Mouse (Mus musculus) spleen, adult 18-20 months (tissue): ENCODE data around the gene Pmch.

Source experiments
- DNase-seq, 2 experiments: peaks; one replicate each; pipeline ENCODE4 v3.0.0; 2022; ENCODE audit warnings: mixed read lengths in 2 of 2

Gene Pmch

GRCm38 (mm10) chr10:88090772-88091171, at the start of gene Pmch:
Gene Pmch (plus strand): TSS chr10:88091072.
- DNase-seq, result no peak

GRCm38 (mm10) chr10:88044297-88044696, 46.6 kb upstream of the Pmch start:
- DNase-seq, result no peak

DNA sequence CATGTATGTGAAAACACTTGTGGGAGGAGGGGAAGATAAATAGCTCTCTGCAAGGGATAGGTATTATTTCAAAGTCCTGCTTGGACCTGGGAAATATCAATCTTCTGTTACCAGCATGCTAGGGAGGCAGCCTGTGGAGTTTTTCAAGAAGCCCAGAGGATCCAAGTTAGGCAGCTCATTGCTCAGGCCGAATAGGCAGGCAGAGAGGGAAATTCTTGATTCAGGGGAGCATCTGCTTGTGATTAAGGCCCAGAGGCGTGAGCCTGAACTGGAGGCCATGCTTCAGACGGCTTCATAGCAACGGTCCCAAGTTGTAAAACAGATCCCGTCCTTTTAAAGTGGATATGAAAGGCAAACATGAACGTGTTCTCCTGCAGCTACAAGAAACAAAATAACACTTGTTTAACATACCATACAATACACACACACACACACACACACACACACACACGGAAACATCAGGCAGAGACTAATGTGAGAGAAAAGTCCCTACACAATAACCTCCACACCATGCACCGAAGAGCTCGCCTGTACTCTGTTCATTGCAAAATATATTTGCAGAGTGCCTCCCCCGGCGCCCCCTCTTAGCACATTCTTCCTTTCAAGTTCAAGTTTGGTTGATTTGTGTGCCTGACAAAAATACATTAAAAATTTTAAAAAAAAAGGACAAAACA, 44.6 kb upstream of the Pmch start:
- no peak for DNase-seq

DNA sequence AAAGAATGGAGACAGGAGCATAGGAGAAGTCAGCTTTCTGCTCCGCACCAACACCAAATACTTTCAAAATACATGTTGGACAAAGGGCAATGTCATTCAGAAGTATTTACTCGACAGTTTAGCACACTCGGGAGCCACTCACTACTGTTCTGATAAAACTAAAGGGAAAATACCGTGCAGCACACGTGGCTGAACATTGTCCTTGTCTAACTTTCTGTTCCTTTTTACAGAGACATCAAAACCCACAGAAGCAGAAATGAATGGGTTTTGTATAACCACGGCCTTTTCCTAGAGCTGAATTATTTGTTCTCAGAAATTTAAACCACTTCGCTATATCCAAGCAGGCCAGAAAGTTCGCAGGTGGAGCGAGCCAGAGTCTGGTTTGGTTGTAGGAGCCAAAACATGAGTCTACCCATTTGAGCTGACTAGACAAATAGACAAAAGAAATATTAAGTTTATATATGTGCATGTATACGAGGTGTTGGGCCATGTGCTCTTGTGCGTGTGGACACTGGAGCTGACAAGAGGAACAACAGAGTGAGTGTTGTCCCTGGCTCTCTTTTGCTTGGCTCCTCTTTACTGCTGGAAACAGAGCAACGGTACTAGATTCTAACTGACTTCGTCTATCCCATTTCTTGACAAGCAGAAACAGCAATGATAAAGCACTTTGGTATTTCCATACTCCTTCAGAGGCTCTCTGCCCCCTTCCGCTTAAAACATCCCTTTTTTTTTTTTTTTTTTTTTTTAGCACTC, 36.5 kb upstream of the Pmch start:
- no peak for DNase-seq

DNA sequence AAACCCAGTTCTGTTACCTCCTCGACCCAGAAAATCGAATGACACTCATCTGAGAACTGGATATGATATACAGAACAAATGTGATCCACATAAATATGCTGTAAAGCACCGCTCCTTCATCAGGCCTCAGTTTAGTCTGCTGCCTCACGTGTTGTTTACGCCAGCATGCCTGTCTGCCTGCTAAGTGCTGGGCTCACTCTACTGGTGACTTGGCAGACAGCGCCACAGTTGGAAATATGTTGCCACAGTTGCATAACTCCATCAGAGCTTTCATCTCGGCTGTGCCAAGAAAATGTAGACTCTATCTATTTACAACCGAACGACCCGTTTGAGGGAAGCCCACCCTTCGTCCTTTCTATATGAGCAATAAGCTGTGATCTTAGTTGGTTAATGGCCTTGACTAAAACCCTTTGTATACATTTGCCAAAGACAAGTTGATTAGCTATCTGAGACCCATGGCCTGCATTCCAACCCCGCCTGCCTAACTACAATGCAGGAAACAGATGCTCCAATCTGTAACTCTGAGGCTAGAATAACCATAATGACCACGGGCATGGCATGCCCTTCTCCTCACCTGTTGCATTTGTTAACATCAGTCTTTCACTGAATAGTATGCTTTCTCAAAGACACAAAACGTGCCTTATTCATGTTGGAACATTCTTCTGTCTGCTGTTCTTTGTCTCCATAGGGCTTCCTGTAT, 33.8 kb upstream of the Pmch start:
- no peak for DNase-seq

DNA sequence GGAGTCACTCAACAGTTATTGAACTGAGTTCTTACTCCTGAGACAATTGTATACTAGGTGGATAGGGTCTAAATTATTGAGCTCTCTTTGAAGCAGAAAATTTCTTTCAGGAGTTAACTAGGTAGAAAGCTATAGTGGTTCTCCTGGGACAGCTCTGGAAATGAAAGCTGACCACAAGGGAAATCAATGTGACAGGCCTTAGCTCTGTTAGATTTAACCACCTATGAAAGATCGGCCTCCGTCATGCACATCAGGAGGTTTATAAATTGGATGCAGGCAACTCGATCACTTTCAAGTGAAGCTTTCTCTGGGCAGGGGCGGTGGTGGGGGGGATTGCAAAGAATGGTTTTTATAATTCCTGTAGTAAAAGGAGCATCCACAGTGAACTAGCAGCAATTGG, 27.4 kb upstream of the Pmch start:
- DNase-seq, result no peak

GRCm38 (mm10) chr10:88064872-88065271, 26.0 kb upstream of the Pmch start:
- no peak for DNase-seq

DNA sequence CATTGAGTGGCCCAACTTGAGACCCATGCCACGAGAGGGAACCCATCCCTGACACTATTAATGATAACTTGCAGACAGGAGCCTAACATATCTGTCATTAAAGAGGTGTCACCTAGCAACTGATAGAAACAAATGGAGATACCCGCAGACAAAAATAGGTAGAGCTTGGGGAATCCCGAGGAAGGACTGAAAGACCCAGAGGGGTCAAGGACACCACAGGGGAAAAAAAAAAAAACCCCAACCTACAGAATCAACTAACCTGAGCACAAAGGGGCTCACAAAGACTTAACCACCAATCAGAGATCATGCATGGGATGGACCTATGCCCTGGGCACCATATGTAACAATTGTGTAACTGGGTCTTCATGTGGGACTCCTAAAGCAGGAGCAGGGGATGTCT, 23.5 kb upstream of the Pmch start:
- no peak for DNase-seq

DNA sequence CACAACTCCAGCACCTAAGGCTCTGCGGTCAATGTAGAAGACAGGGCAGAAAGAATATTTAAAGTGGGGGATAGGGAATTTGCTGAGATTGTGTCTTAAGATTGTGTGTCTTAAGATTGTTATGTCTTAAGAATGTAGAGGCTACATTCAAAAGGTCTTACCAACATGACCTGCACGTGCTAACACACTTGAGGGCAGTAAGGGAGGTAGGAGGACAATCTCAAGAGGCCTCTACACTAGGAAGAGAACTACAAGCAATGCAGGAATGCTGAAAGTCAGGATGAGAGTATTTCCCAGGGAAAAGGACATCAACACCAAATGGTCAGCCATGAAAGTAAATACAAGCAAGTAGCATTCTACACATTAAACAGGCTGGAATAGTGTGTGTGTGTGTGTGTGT, 15.3 kb downstream of the Pmch start:
- no peak for DNase-seq

- no peak for DNase-seq
Observed at GRCm38 (mm10) chr10:88113290-88113689, 22.4 kb downstream of the Pmch start.

DNA sequence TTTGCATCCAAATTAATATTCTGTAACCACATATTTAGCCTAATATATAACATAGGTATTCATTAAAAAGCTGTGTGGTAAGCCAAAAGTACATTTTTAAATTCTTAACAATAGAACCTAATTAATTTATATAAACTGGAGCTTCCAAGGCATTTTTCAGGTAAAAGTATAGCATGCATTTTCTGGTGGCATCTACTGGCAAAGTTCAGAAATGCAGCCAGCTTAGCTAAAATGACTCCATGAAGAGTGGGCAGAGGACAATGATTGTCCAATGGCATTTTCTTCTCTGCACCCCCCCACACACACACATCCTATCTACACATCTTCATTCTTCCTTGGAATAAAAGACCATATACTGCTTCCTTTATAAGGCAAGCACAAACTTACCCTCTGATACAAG, 28.8 kb downstream of the Pmch start:
- no peak for DNase-seq

DNA sequence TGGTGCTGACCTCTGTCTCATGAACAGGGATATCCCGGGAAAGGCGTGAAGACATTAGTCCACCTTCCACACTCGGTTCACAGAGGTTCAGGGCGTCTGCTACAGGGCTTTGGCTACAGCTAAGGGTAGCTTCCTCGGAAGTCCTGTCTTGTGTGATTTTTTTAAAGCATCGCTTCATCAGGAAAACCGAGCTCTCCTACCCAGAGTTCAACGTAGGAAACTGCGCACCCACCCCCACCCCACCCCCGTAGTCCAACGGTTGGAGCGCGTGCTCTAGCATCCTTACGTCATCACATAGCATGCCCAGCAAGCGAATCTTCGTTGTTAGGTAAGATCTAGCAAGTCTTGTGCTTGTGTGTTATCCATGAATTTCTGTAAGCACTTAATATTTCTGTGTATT, 44.8 kb downstream of the Pmch start:
- no peak for DNase-seq
